Mouse (Mus musculus) MEL (cell line): ENCODE data around the gene Ifi35. TPM values are rescaled to one million over a fixed set of nuclear protein-coding genes. Genes with fewer than 3 reads are reported as not detected.

Experiments
- DNase-seq: peaks from one replicate; pipeline ENCODE4 v3.0.0; 2011; ENCODE audit warnings: low read depth, low spot score
- H3K27ac ChIP-seq: 2 replicates; pipeline ENCODE4 v1.5.1; 2012; ENCODE audit warnings: low read depth, mild to moderate bottlenecking, control low read depth, low read length, moderate library complexity; ENCODE audit not compliant: control insufficient read depth
- H3K27me3 ChIP-seq, 2 experiments: fragments of 150-350 bp in 1 of 2; sonication (generic) in 1 of 2; 2 replicates each; pipeline ENCODE4 v1.6.1; 2012; ENCODE audit warnings: low read length in 2 of 2, mild to moderate bottlenecking in 2 of 2, improper control_type of control experiment in 1 of 2, moderate library complexity in 1 of 2; ENCODE audit not compliant: insufficient read depth in 2 of 2, control insufficient read depth in 1 of 2
- H3K36me3 ChIP-seq, 2 experiments: 2 replicates each; pipeline ENCODE4 v1.6.1; 2012 to 2014; ENCODE audit warnings: low read length in 2 of 2, improper control_type of control experiment in 1 of 2, inconsistent platforms in 1 of 2, mild to moderate bottlenecking in 1 of 2; ENCODE audit not compliant: insufficient read depth in 2 of 2, control insufficient read depth in 1 of 2
- H3K4me1 ChIP-seq, 2 experiments: fragments of 150-350 bp in 1 of 2; sonication (generic) in 1 of 2; 2 replicates each; pipeline ENCODE4 v1.6.1; 2012; ENCODE audit warnings: low read length in 2 of 2, improper control_type of control experiment in 1 of 2, mild to moderate bottlenecking in 1 of 2; ENCODE audit not compliant: insufficient read depth in 2 of 2, control insufficient read depth in 1 of 2
- H3K4me3 ChIP-seq, 2 experiments: fragments of 150-350 bp in 1 of 2; sonication (generic) in 1 of 2; 2 replicates each; pipeline ENCODE4 v1.5.1; 2012; ENCODE audit warnings: low read depth in 2 of 2, low read length in 2 of 2, mild to moderate bottlenecking in 2 of 2, moderate library complexity in 2 of 2, control low read depth in 1 of 2, improper control_type of control experiment in 1 of 2; ENCODE audit not compliant: control insufficient read depth in 1 of 2, insufficient read depth in 1 of 2
- H3K79me2 ChIP-seq: 2 replicates; pipeline ENCODE4 v1.6.1; 2012; ENCODE audit warnings: mild to moderate bottlenecking, low read length, moderate library complexity; ENCODE audit not compliant: control insufficient read depth, poor library complexity, insufficient read depth
- H3K9ac ChIP-seq: 2 replicates; pipeline ENCODE4 v1.6.1; 2012; ENCODE audit warnings: low read depth, mild to moderate bottlenecking, control low read depth, low read length, moderate library complexity; ENCODE audit not compliant: control insufficient read depth, poor library complexity, severe bottlenecking
- H3K9me3 ChIP-seq: fragments of 150-350 bp; sonication (generic); replicated peaks from 2 replicates; pipeline ENCODE4 v1.6.1; 2012; ENCODE audit warnings: mild to moderate bottlenecking, low read length, improper control_type of control experiment, moderate library complexity; ENCODE audit not compliant: insufficient read depth
- CHD1 ChIP-seq: IDR thresholded peaks from 2 replicates; pipeline ENCODE4 v1.6.1; 2012; ENCODE audit warnings: low read depth, mild to moderate bottlenecking, inconsistent platforms, low read length, improper control_type of control experiment
- CHD2 ChIP-seq: IDR thresholded peaks from 2 replicates; pipeline ENCODE4 v1.6.1; 2011; ENCODE audit warnings: low read length, improper control_type of control experiment
- CTCF ChIP-seq, 3 experiments: IDR thresholded peaks in 2 of 3; conservative IDR thresholded peaks in 1 of 3; 2 replicates each; pipeline ENCODE4 v1.5.1; 2011 to 2012; ENCODE audit warnings: low read length in 3 of 3, low read depth in 2 of 3, mild to moderate bottlenecking in 2 of 3, improper control_type of control experiment in 1 of 3, inconsistent platforms in 1 of 3, mixed read lengths in 1 of 3, moderate library complexity in 1 of 3; ENCODE audit not compliant: control insufficient read depth in 1 of 3, insufficient read depth in 1 of 3, poor library complexity in 1 of 3, severe bottlenecking in 1 of 3
- E2F4 ChIP-seq: IDR thresholded peaks from 2 replicates; pipeline ENCODE4 v1.6.1; 2011; ENCODE audit warnings: low read depth, low read length, improper control_type of control experiment, borderline replicate concordance
- ELF1 ChIP-seq: IDR thresholded peaks from 2 replicates; pipeline ENCODE4 v1.6.1; 2014; ENCODE audit warnings: low read depth, mild to moderate bottlenecking, inconsistent platforms, low read length, improper control_type of control experiment, moderate library complexity
- EP300 ChIP-seq, 2 experiments: IDR thresholded peaks; 2 replicates each; pipeline ENCODE4 v1.6.1; 2011; ENCODE audit warnings: improper control_type of control experiment in 2 of 2, low read length in 2 of 2, low read depth in 1 of 2, mild to moderate bottlenecking in 1 of 2
- ETS1 ChIP-seq: IDR thresholded peaks from 2 replicates; pipeline ENCODE4 v1.6.1; 2012; ENCODE audit warnings: low read depth, mild to moderate bottlenecking, inconsistent platforms, low read length, improper control_type of control experiment, moderate library complexity
- GABPA ChIP-seq: IDR thresholded peaks from 2 replicates; pipeline ENCODE4 v1.6.1; 2012; ENCODE audit warnings: low read depth, mild to moderate bottlenecking, inconsistent platforms, low read length, improper control_type of control experiment, moderate library complexity
- GATA1 ChIP-seq: IDR thresholded peaks from 2 replicates; pipeline ENCODE4 v1.6.1; 2011; ENCODE audit warnings: low read depth, low read length, improper control_type of control experiment
- HCFC1 ChIP-seq: IDR thresholded peaks from 2 replicates; pipeline ENCODE4 v1.6.1; 2012; ENCODE audit warnings: low read depth, mild to moderate bottlenecking, inconsistent platforms, low read length, improper control_type of control experiment, moderate library complexity
- JUND ChIP-seq: IDR thresholded peaks from 2 replicates; pipeline ENCODE4 v1.6.1; 2011; ENCODE audit warnings: low read depth, mild to moderate bottlenecking, improper control_type of control experiment, low read length
- KAT2A ChIP-seq: conservative IDR thresholded peaks from 2 replicates; pipeline ENCODE4 v1.6.1; 2012; ENCODE audit warnings: low read depth, low read length, improper control_type of control experiment, inconsistent platforms
- MAFK ChIP-seq: IDR thresholded peaks from 2 replicates; pipeline ENCODE4 v1.6.1; 2011; ENCODE audit warnings: low read depth, mild to moderate bottlenecking, low read length, improper control_type of control experiment, borderline replicate concordance
- MAZ ChIP-seq: IDR thresholded peaks from 2 replicates; pipeline ENCODE4 v1.6.1; 2012; ENCODE audit warnings: low read depth, mild to moderate bottlenecking, inconsistent platforms, low read length, improper control_type of control experiment
- MEF2A ChIP-seq: IDR thresholded peaks from 2 replicates; pipeline ENCODE4 v1.6.1; 2014; ENCODE audit warnings: low read depth, mild to moderate bottlenecking, inconsistent platforms, low read length, improper control_type of control experiment; ENCODE audit not compliant: poor library complexity, insufficient replicate concordance, severe bottlenecking; ENCODE audit errors: extremely low read depth
- MXI1 ChIP-seq: IDR thresholded peaks from 2 replicates; pipeline ENCODE4 v1.6.1; 2011; ENCODE audit warnings: mild to moderate bottlenecking, low read depth, low read length, improper control_type of control experiment
- MYB ChIP-seq: IDR thresholded peaks from 2 replicates; pipeline ENCODE4 v1.6.1; 2011; ENCODE audit warnings: mild to moderate bottlenecking, low read depth, low read length, improper control_type of control experiment
- MYC ChIP-seq: IDR thresholded peaks from 2 replicates; pipeline ENCODE4 v1.6.1; 2011; ENCODE audit warnings: low read depth, mild to moderate bottlenecking, low read length, improper control_type of control experiment, moderate library complexity
- NELFE ChIP-seq: IDR thresholded peaks from 2 replicates; pipeline ENCODE4 v1.6.1; 2011; ENCODE audit warnings: low read depth, low read length, improper control_type of control experiment
- NRF1 ChIP-seq: IDR thresholded peaks from 2 replicates; pipeline ENCODE4 v1.6.1; 2014; ENCODE audit warnings: low read depth, mild to moderate bottlenecking, inconsistent platforms, low read length, improper control_type of control experiment, moderate library complexity; ENCODE audit not compliant: poor library complexity, insufficient read depth, severe bottlenecking
- POLR2A ChIP-seq, 2 experiments: IDR thresholded peaks; 2 replicates each; pipeline ENCODE4 v1.6.1; 2011 to 2012; ENCODE audit warnings: low read length in 2 of 2, mild to moderate bottlenecking in 2 of 2, control low read depth in 1 of 2, improper control_type of control experiment in 1 of 2, low read depth in 1 of 2, moderate library complexity in 1 of 2; ENCODE audit not compliant: control insufficient read depth in 1 of 2, insufficient read depth in 1 of 2, poor library complexity in 1 of 2
- POLR2AphosphoS2 ChIP-seq: IDR thresholded peaks from 2 replicates; pipeline ENCODE4 v1.6.1; 2011; ENCODE audit warnings: low read length, improper control_type of control experiment
- POLR2AphosphoS5 ChIP-seq: IDR thresholded peaks from 2 replicates; pipeline ENCODE4 v1.6.1; 2012; ENCODE audit warnings: low read depth, borderline replicate concordance, mild to moderate bottlenecking, inconsistent platforms, low read length, moderate library complexity, mixed read lengths
- RAD21 ChIP-seq: IDR thresholded peaks from 2 replicates; pipeline ENCODE4 v1.6.1; 2011; ENCODE audit warnings: mild to moderate bottlenecking, low read depth, low read length, improper control_type of control experiment
- RCOR1 ChIP-seq: IDR thresholded peaks from 2 replicates; pipeline ENCODE4 v1.6.1; 2012; ENCODE audit warnings: low read depth, mild to moderate bottlenecking, inconsistent platforms, low read length, improper control_type of control experiment
- SIN3A ChIP-seq: IDR thresholded peaks from 2 replicates; pipeline ENCODE4 v1.6.1; 2012; ENCODE audit warnings: low read length, improper control_type of control experiment, inconsistent platforms
- SMC3 ChIP-seq: IDR thresholded peaks from 2 replicates; pipeline ENCODE4 v1.6.1; 2011; ENCODE audit warnings: low read depth, low read length, improper control_type of control experiment
- TAL1 ChIP-seq: IDR thresholded peaks from 2 replicates; pipeline ENCODE4 v1.6.1; 2012; ENCODE audit warnings: mild to moderate bottlenecking, inconsistent platforms, low read length, moderate library complexity, mixed read lengths
- TBP ChIP-seq: IDR thresholded peaks from 2 replicates; pipeline ENCODE4 v1.8.0; 2011; ENCODE audit warnings: low read depth, low read length, improper control_type of control experiment
- TCF12 ChIP-seq: IDR thresholded peaks from 2 replicates; pipeline ENCODE4 v1.6.1; 2014; ENCODE audit warnings: low read depth, mild to moderate bottlenecking, inconsistent platforms, low read length, improper control_type of control experiment, moderate library complexity
- UBTF ChIP-seq: IDR thresholded peaks from 2 replicates; pipeline ENCODE4 v1.6.1; 2012; ENCODE audit warnings: low read depth, mild to moderate bottlenecking, inconsistent platforms, low read length, improper control_type of control experiment, moderate library complexity, borderline replicate concordance; ENCODE audit not compliant: insufficient read depth
- USF1 ChIP-seq: IDR thresholded peaks from 2 replicates; pipeline ENCODE4 v1.6.1; 2014; ENCODE audit warnings: low read depth, mild to moderate bottlenecking, inconsistent platforms, low read length, improper control_type of control experiment, moderate library complexity
- USF2 ChIP-seq, 2 experiments: IDR thresholded peaks; 2 replicates each; pipeline ENCODE4 v1.6.1; 2011 to 2012; ENCODE audit warnings: improper control_type of control experiment in 2 of 2, low read length in 2 of 2, borderline replicate concordance in 1 of 2, inconsistent platforms in 1 of 2, low read depth in 1 of 2, mild to moderate bottlenecking in 1 of 2; ENCODE audit not compliant: insufficient read depth in 1 of 2
- ZC3H11A ChIP-seq: IDR thresholded peaks from 2 replicates; pipeline ENCODE4 v1.6.1; 2012; ENCODE audit warnings: low read depth, mild to moderate bottlenecking, inconsistent platforms, low read length, improper control_type of control experiment
- ZKSCAN1 ChIP-seq: IDR thresholded peaks from 2 replicates; pipeline ENCODE4 v1.6.1; 2012; ENCODE audit warnings: low read depth, mild to moderate bottlenecking, inconsistent platforms, low read length, improper control_type of control experiment, moderate library complexity
- polyA plus RNA-seq, 2 experiments: library from polyadenylated mRNA; stranded (reverse) in 1 of 2; unstranded in 1 of 2; fragments of >175 nt in 1 of 2; fragments of >200 nt in 1 of 2; gene quantifications; 2 replicates each; pipeline versions ENCODE4 v1.2.1 to v1.2.4; 2012; ENCODE audit warnings: low replicate concordance in 2 of 2, low read depth in 1 of 2; ENCODE audit not compliant: insufficient read length in 2 of 2, insufficient read depth in 1 of 2, missing spikeins in 1 of 2
- total RNA-seq: library from RNA; depleted of rRNA; stranded (reverse); fragments of 300-350 nt; gene quantifications from 2 replicates; pipeline ENCODE4 v1.2.3, GENCODE M21; 2012

The Ifi35 gene
- total and polyA plus RNA-seq, 3 experiments, result 35.5 to 146 (median 64.4) TPM

GRCm38 (mm10) chr11:101467477-101468262 lies 19.5 kb downstream of the Ifi35 start:
- Histone ChIP-seq H3K27me3 (no peaks in the 10 kb centered on the region), H3K9ac (peak overlapping the region; percentile 71), H3K9me3 (no peaks in the 10 kb centered on the region), H3K4me3 (peak overlapping the region; percentile 84 to 88), H3K27ac (0 out of 2 replicates have a peak overlapping the region, but pooled peaks have one; percentile 17), H3K36me3 (peaks cover 0 to 22% of the 10 kb centered on the region in 2 experiments; a peak in 2 of 4 replicates), H3K79me2 (peaks cover 6% of the 10 kb centered on the region; the same call in 1 of the 2 replicates), H3K4me1 (peaks cover 9 to 28% of the 10 kb centered on the region in 2 experiments)
- peak; percentile 96 for DNase-seq
- TF ChIP-seq ZC3H11A, result peak; percentile 78
- TF ChIP-seq SMC3, result peak; percentile 87
- TF ChIP-seq SIN3A, result peak; percentile 97
- no peak for TF ChIP-seq CHD2
- TF ChIP-seq USF2 (IDR thresholded peaks at IDR 0.05; ENCODE audit: borderline replicate concordance in 1 of 2, insufficient read depth in 1 of 2, low read depth in 1 of 2, low read length in 2 of 2), result no peak
- TF ChIP-seq NRF1, result 0 out of 2 replicates have a peak, but pooled peaks have one; percentile 31
- TF ChIP-seq E2F4, result peak; percentile 59; the same call in 1 of the 2 replicates
- no peak for TF ChIP-seq EP300 (IDR thresholded peaks at IDR 0.05; ENCODE audit: low read depth in 1 of 2, low read length in 2 of 2)
- TF ChIP-seq MXI1, result peak; percentile 96
- peak; percentile 82 for TF ChIP-seq ETS1
- TF ChIP-seq POLR2A (IDR thresholded peaks at IDR 0.05; ENCODE audit: control insufficient read depth in 1 of 2, insufficient read depth in 1 of 2, low read depth in 1 of 2, low read length in 2 of 2, poor library complexity in 1 of 2), result peak; percentile 12 to 29; a peak in 1 of 4 replicates
- peak; percentile 64 for TF ChIP-seq MAZ
- no peak for TF ChIP-seq GABPA
- TF ChIP-seq KAT2A, result no peak
- 0 out of 2 replicates have a peak, but pooled peaks have one; percentile 21 for TF ChIP-seq CHD1
- no peak for TF ChIP-seq MEF2A
- no peak for TF ChIP-seq UBTF
- 0 out of 2 replicates have a peak, but pooled peaks have one; percentile 45 for TF ChIP-seq TBP
- peak; percentile 56; the same call in 1 of the 2 replicates for TF ChIP-seq POLR2AphosphoS2
- TF ChIP-seq JUND, result peak; percentile 59; the same call in 1 of the 2 replicates
- TF ChIP-seq MYB, result no peak
- no peak for TF ChIP-seq ZKSCAN1
- TF ChIP-seq CTCF (IDR thresholded peaks at IDR 0.05 in 2 of 3, conservative IDR thresholded peaks at IDR 0.05 in 1 of 3; ENCODE audit: control insufficient read depth in 1 of 3, insufficient read depth in 1 of 3, low read depth in 2 of 3, low read length in 3 of 3, poor library complexity in 1 of 3, severe bottlenecking in 1 of 3), result peak; percentile 41 to 91 (median 89)
- no peak for TF ChIP-seq USF1
- TF ChIP-seq RAD21, result peak; percentile 82
- no peak for TF ChIP-seq RCOR1
- TF ChIP-seq HCFC1, result peak; percentile 70
- no peak for TF ChIP-seq ELF1
- no peak for TF ChIP-seq GATA1
- TF ChIP-seq POLR2AphosphoS5, result no peak
- TF ChIP-seq NELFE, result peak; percentile 38; the same call in 1 of the 2 replicates
- TF ChIP-seq MYC, result peak; percentile 74; the same call in 1 of the 2 replicates
- TF ChIP-seq TAL1, result no peak
- no peak for TF ChIP-seq MAFK
- TF ChIP-seq TCF12, result 0 out of 2 replicates have a peak, but pooled peaks have one; percentile 18
